Mouse (Mus musculus): Measurements from ENCODE around the gene Gm26938.

Gm26938 gene

GRCm38 (mm10) chr5:139815964-139816363 lies 10.2 kb downstream of the Gm26938 start:
- no peak for DNase-seq (ENCODE audit: low spot score in 2 of 2)

DNA sequence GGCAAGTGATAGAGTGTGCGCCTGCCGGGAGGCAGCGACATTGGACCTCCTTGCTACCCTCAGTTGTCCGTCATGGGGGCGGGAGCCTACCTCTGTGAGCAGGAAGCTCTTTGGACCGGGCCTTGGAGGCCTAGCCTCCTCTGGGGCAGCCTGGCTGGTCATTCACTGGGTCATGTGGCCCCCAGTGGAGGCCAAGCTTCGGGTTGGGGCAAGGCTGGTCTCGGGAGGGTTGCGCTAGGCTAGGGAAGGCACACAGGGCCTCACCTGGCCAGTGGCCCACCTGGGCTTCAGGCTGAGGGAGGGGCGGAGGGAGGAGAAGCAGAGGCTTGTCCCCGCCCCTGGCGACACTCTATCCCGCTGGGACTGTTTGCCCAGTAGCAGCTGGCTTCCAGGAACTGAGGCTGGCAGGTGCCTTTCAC lies 12.2 kb downstream of the Gm26938 start:
- no peak for DNase-seq (ENCODE audit: low spot score in 2 of 2)

DNA sequence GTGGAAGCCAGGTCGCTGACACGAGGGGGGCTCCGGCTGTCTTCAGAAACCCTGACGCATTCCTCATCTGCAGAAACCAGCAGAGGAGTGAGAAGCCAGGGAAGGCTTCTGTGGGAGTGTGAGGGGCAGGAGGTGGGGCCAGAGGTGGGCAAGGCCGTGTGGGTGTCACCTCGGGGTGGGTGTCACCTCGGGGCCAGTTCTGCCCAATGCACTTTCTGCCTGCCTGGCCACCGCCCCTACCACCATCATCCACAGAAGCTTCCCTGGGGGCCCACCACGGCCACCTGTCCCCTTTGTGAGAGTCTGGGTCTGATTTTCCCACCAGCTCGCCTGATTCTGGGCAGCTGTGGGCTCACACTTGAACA lies 13.1 kb downstream of the Gm26938 start:
- DNase-seq (ENCODE audit: low spot score in 2 of 2) = no peak

DNA sequence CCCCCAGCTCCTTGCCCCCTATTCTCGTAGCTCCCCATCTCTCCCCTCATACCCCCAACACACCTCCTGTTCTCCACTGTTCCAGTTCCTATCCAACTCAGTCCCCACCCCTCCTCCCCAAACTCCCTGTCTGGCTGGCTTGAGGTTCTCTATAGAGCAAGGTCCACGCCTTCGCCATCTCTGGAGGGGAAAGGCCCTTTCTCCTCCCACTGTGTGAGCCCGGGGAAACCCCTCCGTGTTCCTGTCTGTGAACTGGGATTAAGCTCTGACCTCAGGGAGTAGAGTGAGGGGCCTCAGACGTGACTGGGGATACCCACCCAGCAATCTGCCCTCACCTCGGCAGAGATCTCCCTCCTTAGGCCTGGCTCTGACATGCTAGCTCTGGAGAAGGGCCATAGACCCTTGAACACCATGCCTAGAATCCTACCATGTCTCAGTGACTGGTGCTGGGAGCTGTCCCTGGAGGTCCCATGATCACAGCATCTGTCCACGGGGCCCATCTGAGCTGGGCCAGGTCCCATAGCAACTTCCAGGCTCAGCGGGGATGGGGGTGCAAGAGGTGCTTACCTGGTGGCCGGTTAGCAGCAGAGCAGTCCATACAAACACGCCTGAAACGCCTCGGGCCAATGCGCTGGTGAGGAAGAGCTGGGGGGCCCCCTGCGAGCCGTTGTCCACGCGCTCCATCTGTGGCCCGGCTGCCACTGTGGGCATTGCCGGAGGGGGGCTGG lies 13.6 kb downstream of the Gm26938 start:
- no peak for DNase-seq (ENCODE audit: low spot score in 2 of 2)

- no peak for DNase-seq (ENCODE audit: low spot score in 2 of 2)
Measured at GRCm38 (mm10) chr5:139811677-139812397, 14.4 kb downstream of the Gm26938 start.

GRCm38 (mm10) chr5:139809397-139809796 lies 16.8 kb downstream of the Gm26938 start:
- DNase-seq (ENCODE audit: low spot score in 2 of 2) = no peak

GRCm38 (mm10) chr5:139805924-139806323 lies 20.3 kb downstream of the Gm26938 start:
- DNase-seq (ENCODE audit: low spot score in 2 of 2) = no peak

GRCm38 (mm10) chr5:139804573-139805111 lies 21.6 kb downstream of the Gm26938 start:
- DNase-seq (ENCODE audit: low spot score in 2 of 2) = no peak

DNA sequence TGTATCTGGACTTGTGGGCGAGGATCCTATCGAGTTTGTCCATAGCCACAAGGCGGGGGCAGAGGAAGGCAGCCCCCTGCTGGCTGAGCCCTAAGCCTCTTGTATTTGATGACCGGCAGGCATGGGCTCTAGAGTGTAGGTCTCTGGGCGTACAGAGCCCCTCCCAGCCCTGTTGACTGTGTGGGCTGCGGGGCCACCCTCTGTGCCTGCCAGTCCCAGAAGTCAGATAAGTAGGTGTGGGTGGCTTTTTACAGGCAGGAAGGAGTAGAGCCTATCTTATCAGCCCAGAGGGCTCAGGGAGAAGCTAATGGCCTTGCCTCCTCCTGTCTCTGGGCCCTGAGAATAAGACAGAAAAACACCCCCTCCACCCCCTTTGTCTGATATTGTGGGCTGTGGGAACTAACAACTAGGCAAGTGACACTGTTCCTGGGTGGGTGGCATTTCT lies 22.1 kb downstream of the Gm26938 start:
- no peak for DNase-seq (ENCODE audit: low spot score in 2 of 2)

DNA sequence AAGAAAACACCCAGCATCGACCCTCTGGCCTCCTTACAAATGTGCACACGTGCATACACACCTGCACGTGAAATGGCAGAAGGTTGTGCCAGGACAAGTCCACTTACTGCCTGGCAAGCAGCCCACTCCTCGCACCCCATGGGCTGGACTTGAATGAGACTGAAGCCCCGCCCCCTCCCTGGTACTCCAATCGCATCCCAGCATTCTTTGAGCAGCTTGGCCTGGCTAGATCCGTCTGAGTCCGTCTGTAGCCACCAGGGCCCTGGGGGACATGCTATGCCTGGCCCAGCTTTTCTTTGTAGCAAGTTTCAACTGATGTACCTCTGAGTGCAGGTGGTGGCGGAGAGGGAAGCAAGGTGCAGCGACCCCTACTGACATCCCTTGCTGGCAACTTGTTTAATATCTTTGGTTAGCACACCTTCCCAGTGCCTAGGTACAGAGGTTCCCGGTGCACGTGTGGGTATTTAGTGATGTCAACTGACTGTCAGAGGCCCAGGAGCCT lies 22.6 kb downstream of the Gm26938 start:
- no peak for DNase-seq (ENCODE audit: low spot score in 2 of 2)

DNA sequence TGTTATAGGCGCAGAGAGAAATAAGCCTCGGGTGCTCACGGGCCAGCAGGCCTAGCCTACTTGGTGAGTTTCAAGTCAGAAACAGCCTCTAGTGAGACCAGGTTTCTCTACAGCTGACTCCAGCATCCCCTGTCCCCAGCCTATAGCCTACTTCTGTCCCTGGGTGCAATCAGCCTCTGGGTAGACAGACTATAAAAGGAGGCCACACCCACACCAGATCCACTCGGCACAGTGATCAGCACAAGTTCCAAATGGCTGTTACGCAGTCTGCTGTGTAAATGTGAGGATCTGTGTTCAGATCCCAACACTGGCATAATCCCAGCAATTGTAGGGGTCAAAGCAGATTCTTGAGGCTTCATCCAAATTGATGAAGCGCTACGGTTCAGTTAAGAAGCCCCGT lies 23.0 kb downstream of the Gm26938 start:
- DNase-seq (ENCODE audit: low spot score in 2 of 2) = no peak

GRCm38 (mm10) chr5:139801880-139802279 lies 24.3 kb downstream of the Gm26938 start:
- DNase-seq (ENCODE audit: low spot score in 2 of 2) = no peak

- no peak for DNase-seq (ENCODE audit: low spot score in 2 of 2)
Measured at GRCm38 (mm10) chr5:139801231-139801630, 25.0 kb downstream of the Gm26938 start.

- no peak for DNase-seq (ENCODE audit: low spot score in 2 of 2)
Measured at GRCm38 (mm10) chr5:139799801-139800590, 26.2 kb downstream of the Gm26938 start.

DNA sequence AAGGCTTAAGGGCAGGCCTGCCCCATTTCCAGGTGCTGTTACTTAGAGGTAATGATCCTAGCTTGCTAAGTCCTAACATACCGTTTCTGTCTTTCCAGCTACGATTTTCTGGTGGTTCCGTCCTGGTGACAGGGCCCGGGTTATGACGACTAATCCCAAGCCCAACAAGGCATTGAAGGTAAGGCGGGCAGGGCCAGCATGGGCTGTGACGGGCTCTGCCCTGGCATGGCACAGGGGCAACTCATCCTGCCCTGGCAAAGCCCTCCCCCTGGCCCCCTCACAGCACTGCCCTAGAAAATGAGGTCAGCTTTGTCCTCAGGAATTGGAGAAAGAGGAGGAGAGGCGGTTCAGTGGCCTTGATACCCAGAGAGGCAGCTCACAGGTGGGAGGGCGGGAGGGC lies 27.2 kb downstream of the Gm26938 start:
- DNase-seq (ENCODE audit: low spot score in 2 of 2) = no peak

DNA sequence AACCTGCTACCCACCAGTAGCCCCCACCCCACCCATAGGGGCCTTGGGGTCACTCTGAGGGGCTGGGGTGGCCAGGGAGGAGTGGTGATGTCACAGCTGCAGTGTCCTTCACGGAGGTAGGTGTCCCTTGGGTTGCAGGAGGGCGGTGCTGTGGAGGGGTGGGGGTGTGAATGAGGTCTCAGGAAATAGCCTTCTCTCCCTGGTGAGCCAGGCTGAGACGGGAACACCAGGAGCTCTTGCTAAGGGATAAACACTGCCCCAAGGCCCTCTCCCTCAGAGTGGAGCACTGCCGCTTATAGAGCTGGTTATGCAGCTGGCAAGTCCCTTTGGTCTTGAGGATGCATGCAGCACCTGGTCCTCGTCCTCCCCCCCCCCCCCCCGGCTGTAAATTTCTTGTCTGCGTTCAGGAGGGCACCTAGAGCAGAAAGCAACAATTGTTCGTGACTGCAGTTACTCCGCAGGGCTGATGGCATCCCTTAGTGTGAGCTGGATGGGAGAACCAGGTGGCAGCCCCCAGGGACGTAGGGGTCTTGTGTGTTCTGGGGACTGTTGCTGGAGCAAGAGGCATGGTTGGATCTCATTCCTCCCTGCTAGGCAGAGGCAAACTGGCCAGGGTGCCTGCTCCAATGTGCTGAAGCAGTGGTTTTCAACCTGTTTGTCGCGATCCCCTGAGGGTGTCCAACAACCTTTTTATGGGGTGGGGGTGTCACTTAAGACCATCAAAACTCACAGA lies 27.9 kb downstream of the Gm26938 start:
- DNase-seq (ENCODE audit: low spot score in 2 of 2) = no peak

GRCm38 (mm10) chr5:139797473-139798167 lies 28.6 kb downstream of the Gm26938 start:
- peak; percentile 47 to 67 for DNase-seq (ENCODE audit: low spot score in 2 of 2)

DNA sequence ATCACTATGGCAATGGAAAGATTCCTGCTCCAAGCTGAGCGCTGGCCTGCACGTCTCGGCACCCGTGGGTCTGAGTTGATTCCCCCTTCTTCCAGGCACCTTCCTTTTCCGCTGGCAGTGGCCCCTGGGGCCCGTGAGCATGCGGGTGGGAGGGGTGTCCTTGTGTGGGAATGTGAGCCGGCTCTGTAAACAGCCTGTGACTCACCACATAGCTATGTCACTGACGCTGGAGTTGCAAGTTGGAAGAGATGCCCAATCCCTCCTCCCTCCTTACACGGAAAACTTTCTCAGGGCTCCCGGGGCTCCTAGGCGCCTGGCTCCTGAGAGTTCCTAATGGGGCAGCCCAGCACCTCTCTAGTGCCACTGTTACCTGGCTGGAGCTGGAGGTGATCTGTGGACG lies 29.3 kb downstream of the Gm26938 start:
- DNase-seq (ENCODE audit: low spot score in 2 of 2) = peak in 1 of 2 experiments; percentile 43

GRCm38 (mm10) chr5:139796001-139796620 lies 30.1 kb downstream of the Gm26938 start:
- no peak for DNase-seq (ENCODE audit: low spot score in 2 of 2)

- DNase-seq (ENCODE audit: low spot score in 2 of 2) = no peak
Measured at GRCm38 (mm10) chr5:139794938-139795337, 31.3 kb downstream of the Gm26938 start.

Data from frontal cortex, postnatal 25 days (tissue).